Mouse (Mus musculus) urinary bladder, postnatal 4 days (tissue): ENCODE data around the gene Btg4.

Experiments
- DNase-seq, 2 experiments: peaks; one replicate each; pipeline ENCODE4 v3.0.0; 2021 to 2022; ENCODE audit warnings: low spot score in 2 of 2

Gene Btg4

DNA sequence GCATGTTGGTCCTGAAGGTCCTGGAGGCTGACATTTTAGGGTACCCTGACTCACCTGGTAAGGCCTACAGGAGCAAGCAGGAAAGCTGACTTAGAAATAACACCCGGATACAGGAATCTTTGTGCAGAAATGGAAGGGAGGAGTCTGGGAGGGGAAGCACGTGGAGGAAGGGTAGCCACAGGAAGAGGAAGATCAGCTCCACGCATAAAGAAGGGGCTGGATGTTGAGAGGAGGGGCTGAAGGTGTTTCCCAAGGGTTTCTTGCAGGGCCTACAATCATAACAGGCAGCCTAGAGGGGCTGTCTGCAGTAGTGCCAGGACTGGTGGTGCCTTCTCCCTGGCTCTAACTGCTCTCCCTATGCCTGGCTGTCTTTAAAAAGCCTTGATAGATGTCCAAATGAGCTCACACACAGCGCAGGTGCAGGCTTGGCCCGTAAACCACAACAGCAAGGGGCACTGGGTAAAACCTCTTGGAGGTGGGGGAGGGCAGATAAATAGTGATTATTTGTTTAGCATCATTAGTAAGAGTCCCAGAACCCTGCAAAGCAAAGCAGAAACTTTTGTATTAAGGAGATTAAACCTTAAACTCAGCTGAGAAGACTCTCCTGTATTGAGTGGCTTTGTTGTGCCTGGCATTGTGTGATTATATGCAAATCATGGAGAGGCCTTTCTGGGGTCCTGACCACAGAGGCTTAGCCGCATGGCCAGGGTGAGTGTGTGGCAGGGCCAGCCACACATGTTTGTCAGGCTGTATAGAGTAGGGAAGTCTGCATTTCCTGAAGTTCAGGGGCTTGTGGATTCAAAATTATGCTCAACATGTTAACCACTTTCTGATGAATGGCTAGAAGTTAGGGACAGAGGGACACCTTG lies 104.8 kb downstream of the Btg4 start, which contains the start of gene Gm32742:
Gene Gm32742 (minus strand): TSS at position 206 of the 869 bp plus-strand sequence.
- no peak for DNase-seq

DNA sequence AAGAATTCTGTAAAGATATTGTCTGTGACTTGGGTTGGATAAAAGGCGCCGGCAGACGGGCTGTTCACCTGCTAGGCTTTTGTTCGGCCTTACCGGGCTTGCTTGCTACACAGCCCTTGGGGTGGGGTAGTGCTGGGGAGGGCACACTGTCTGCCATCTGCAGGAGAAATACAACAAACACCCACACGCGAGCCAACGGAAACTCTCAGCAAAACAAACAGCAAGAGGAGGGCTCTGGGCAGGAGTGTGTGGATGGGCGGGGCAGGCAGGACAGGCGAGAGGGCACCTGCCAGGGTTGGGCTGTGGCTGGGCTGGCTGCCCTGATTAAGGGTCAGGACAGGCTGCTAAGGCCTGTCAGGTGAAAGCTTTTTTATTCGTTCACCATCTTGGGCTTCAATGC lies 107.3 kb downstream of the Btg4 start:
- DNase-seq, result no peak

- DNase-seq, result no peak
Observed at GRCm38 (mm10) chr9:51168698-51169097, 108.0 kb downstream of the Btg4 start.

- DNase-seq, result no peak
Observed at GRCm38 (mm10) chr9:51169133-51169532, 108.4 kb downstream of the Btg4 start.
